Mouse (Mus musculus): ENCODE measurements around the gene Il4i1. TPM values are rescaled to one million over a fixed set of nuclear protein-coding genes. Genes with fewer than 3 reads are reported as not detected.

Gene Il4i1
- polyA plus RNA-seq, 1 experiment from 2014 or later = 2.0 TPM

DNA sequence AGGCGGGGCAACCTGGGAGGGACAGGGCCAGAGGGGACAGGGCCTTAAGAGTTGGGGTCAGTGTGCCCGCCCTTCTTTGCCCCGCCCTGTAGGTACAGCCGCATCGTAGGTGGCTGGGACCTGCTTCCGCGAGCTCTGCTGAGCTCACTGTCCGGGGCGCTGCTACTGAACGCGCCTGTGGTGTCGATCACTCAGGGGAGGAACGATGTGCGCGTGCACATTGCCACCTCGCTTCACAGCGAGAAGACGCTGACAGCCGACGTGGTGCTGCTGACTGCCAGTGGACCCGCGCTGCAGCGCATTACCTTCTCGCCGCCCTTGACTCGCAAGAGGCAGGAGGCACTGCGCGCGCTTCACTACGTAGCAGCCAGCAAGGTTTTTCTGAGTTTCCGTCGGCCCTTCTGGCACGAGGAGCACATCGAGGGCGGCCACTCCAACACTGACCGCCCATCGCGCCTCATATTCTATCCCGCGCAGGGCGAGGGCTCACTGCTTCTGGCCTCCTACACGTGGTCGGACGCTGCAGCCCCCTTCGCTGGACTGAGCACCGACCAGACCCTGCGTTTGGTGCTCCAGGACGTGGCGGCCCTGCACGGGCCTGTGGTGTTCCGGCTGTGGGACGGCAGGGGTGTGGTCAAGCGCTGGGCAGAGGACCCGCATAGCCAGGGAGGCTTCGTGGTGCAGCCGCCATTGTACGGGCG lies 23.5 kb downstream of the Il4i1 start:
- ATAC-seq (ENCODE audit: low read depth) = peak; percentile 45
- Histone ChIP-seq H3K4me2 (peak overlapping the region; percentile 49), H3K36me3 (peaks cover 44% of the 10 kb centered on the region), H3K27ac (replicated peaks) (no peak overlapping the region), H3K27me3 (peaks cover 40% of the 10 kb centered on the region), H3K9ac (peak overlapping the region; percentile 65), H3K4me3 (peak overlapping the region; percentile 23), H3K4me1 (replicated peaks) (peaks cover 24% of the 10 kb centered on the region), H3K9me3 (no peaks in the 10 kb centered on the region)
- 1% methylated on average over 58 of the region's 58 CpGs for WGBS

DNA sequence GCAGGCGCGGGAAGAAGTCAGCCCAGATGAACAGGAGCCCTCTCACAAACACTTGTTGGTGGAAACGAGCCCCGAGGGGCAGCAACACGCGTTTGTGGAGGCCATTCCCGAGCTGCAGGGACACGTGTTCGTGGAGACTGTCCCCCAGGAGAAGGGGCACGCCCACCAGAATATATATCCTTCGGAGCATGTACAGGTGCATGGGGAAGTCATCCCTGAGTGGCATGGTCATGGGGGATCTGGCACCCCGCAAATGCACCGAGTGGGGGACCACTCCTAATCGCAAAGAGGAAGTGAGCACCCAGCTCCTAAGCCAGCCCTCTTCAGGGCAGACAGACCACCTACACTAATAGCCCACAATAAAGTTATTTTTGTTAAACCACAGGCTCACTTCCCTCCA lies 24.2 kb downstream of the Il4i1 start:
- 41% methylated on average over 14 of the region's 14 CpGs for WGBS
- H3K4me2 ChIP-seq = peak overlapping the region; percentile 49
- peaks cover 40% of the 10 kb centered on the region for H3K27me3 ChIP-seq
- peak overlapping the region; percentile 23; the same call in 1 of the 2 replicates for H3K4me3 ChIP-seq
- no peak overlapping the region for H3K27ac ChIP-seq (replicated peaks)
- H3K36me3 ChIP-seq = peaks cover 52% of the 10 kb centered on the region
- no peak for ATAC-seq (ENCODE audit: low read depth)
- peak overlapping the region; percentile 65; the same call in 1 of the 2 replicates for H3K9ac ChIP-seq
- H3K9me3 ChIP-seq = no peaks in the 10 kb centered on the region
- H3K4me1 ChIP-seq (replicated peaks) = peaks cover 24% of the 10 kb centered on the region

DNA sequence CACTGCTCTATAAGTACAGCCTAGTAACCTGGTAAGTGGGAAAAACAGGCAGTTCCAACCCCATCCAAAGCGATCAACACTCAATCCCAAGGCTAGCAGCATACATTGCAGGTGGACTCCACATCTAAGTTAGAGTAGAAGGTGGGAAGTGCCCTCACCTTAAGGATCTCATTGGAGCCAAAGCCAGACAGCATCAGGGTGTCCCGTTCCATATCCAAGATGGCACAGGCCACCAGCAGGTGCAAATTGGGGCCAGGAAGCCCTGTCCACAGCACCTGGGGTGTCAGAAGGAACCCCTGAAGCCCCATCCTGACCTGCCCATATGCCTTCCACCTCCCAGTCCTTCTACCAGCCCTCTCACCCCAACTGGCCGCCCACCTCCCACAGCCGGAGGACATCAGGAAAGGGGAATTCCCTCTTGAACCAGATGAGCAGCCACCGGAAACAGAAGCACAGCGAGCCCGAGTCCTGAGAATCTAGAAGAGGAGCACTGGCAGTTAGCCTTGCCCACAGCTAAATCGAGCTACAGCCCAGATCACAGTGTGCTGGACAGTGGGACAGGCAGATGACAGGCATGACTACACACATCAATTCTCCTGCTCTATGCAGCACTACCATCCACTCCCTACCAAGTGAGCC lies 25.8 kb downstream of the Il4i1 start:
- WGBS = 93% methylated on average over 8 of the region's 8 CpGs
- no peaks in the 10 kb centered on the region for H3K9me3 ChIP-seq
- H3K36me3 ChIP-seq = peaks cover 67% of the 10 kb centered on the region
- H3K4me3 ChIP-seq = no peak overlapping the region
- peaks cover 40% of the 10 kb centered on the region for H3K27me3 ChIP-seq
- H3K4me2 ChIP-seq = no peak overlapping the region
- peaks cover 21% of the 10 kb centered on the region for H3K4me1 ChIP-seq (replicated peaks)
- no peak overlapping the region for H3K27ac ChIP-seq (replicated peaks)
- H3K9ac ChIP-seq = no peak overlapping the region; the same call in 1 of the 2 replicates
- ATAC-seq (ENCODE audit: low read depth) = no peak

DNA sequence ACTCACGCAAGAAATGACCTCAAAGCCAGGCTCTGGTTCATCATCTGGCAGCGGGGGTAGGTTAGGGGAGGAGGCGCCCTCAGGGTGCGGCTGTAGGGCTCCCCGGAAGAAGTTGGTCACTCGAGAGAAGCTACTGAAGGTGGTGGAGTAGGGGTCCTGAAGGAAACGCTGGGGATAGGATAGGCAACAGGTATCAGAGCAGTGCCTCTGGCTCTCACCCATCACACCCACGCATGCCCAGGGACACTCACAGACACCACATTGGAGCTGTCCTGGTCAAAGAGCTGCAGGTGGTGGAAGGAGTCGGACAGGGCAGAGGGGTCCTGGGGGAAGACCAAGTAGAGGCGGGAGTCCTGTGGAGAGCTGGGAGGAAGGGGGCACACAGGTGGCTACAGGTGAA lies 28.8 kb downstream of the Il4i1 start:
- Histone ChIP-seq H3K9me3 (no peaks in the 10 kb centered on the region), H3K4me1 (replicated peaks) (peaks cover 18% of the 10 kb centered on the region), H3K4me3 (no peak overlapping the region), H3K9ac (no peak overlapping the region), H3K4me2 (no peak overlapping the region), H3K27me3 (peaks cover 24% of the 10 kb centered on the region), H3K36me3 (peaks cover 67% of the 10 kb centered on the region), H3K27ac (replicated peaks) (no peak overlapping the region)
- ATAC-seq (ENCODE audit: low read depth) = no peak
- 95% methylated on average over 10 of the region's 10 CpGs for WGBS

DNA sequence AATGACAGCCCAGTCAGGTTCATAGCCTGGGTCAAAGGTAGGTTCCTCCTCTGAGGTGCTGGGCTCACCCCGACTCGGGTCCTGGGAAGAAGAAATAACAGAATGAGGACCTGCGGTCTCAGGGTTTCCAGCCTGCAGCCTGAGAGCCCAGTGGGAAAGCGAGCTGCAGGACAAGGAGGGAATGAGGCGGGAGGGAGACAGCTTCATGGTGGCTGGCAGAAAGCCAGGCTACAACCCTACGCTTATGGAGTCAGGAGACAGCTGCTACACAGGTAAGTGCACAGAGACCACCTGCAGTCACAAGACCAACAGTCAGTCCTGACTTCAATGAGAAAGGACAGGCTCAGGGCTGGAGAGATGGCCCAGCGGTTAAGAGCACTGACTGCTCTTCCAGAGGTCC lies 30.6 kb downstream of the Il4i1 start:
- no peak for ATAC-seq (ENCODE audit: low read depth)
- no peak overlapping the region for H3K27ac ChIP-seq (replicated peaks)
- no peak overlapping the region for H3K4me3 ChIP-seq
- H3K9ac ChIP-seq = no peak overlapping the region
- peaks cover 7% of the 10 kb centered on the region for H3K27me3 ChIP-seq
- no peak overlapping the region for H3K4me2 ChIP-seq
- WGBS = 92% methylated on average over 7 of the region's 7 CpGs
- no peaks in the 10 kb centered on the region for H3K9me3 ChIP-seq
- peaks cover 51% of the 10 kb centered on the region for H3K36me3 ChIP-seq
- H3K4me1 ChIP-seq (replicated peaks) = peaks cover 24% of the 10 kb centered on the region

DNA sequence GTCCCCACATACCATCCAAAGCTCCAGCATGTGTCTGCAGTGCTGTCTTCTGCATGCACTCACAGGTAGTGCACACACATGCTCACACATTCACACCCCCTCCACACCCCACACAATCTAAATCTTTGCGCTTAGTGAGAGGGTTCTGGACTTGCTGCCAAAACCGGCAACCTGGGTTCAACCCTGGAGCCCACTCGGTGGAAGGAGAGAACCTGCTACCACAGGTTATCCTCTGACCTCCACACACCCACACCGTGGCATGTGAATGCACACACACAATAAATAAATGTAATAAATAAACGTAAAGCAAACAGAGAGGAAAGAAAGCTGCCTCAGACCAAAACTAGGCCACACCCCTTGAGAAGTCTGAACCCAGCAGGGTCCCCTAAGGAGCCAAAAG lies 31.6 kb downstream of the Il4i1 start:
- Histone ChIP-seq H3K4me2 (peak overlapping the region; percentile 84), H3K27me3 (no peaks in the 10 kb centered on the region), H3K27ac (replicated peaks) (peak overlapping the region; percentile 98), H3K36me3 (peaks cover 46% of the 10 kb centered on the region), H3K4me1 (replicated peaks) (peaks cover 30% of the 10 kb centered on the region), H3K4me3 (peak overlapping the region; percentile 84), H3K9ac (peak overlapping the region; percentile 74), H3K9me3 (no peaks in the 10 kb centered on the region)
- no peak for ATAC-seq (ENCODE audit: low read depth)
- 86% methylated on average over 5 of the region's 5 CpGs for WGBS

DNA sequence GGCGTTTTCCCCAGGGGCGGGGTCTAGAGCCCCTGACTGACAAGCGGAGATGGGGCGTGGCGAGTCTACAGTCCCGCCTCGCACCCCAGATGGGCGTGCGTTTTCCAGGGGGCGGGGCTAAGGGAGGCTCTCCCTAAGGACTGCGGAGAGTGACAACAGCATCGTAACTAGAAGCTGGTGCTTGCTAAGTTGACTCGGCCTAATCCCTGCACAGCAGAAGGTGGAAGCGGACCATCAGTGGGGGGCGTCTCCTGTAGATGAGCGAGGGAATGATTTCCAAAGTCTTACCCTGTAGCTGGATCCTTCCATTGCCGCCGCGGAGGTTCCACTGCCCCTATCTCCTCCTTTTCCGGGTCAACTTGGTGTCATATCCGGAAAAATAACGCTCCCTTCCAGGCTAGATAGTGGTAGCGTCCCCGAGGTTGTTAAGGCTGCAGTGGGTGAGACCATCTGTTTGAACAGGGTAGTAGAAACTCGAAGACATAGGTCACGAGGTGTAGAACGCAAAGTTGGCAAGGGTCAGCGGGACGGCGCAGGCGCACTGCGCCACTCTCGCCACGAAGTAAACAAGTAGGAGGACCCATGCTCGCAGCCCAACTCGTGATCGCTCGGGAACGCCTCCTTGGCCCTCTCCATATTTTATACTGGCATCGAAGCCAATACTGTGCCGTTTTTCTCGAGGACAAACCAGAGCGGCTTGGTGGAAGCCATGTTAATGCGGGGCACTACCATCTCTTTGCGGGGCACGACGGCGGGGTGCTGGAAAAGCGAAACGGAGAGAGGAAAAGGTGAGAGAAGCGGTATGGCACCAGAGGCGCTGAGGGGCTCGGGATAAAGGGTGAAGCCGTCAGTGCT lies 32.6 kb downstream of the Il4i1 start, which contains the start of the genes Akt1s1 and Tbc1d17:
Gene Akt1s1 (plus strand): TSS at position 431 of the 855 bp plus-strand sequence.
Gene Tbc1d17 (minus strand): TSS at position 519 of the 855 bp plus-strand sequence.
- Histone ChIP-seq H3K4me1 (replicated peaks) (peaks cover 40% of the 10 kb centered on the region), H3K27ac (replicated peaks) (peak within 1 kb of the TSS; percentile 98), H3K4me3 (peak within 1 kb of the TSS; percentile 84), H3K36me3 (peaks cover 44% of the 10 kb centered on the region), H3K9me3 (no peaks in the 10 kb centered on the region), H3K27me3 (no peaks in the 10 kb centered on the region), H3K4me2 (peak within 1 kb of the TSS; percentile 84), H3K9ac (peak within 1 kb of the TSS; percentile 89)
- WGBS = under 1% methylated on average over 54 of the region's 54 CpGs
- peak; percentile 88 for ATAC-seq (ENCODE audit: low read depth)

DNA sequence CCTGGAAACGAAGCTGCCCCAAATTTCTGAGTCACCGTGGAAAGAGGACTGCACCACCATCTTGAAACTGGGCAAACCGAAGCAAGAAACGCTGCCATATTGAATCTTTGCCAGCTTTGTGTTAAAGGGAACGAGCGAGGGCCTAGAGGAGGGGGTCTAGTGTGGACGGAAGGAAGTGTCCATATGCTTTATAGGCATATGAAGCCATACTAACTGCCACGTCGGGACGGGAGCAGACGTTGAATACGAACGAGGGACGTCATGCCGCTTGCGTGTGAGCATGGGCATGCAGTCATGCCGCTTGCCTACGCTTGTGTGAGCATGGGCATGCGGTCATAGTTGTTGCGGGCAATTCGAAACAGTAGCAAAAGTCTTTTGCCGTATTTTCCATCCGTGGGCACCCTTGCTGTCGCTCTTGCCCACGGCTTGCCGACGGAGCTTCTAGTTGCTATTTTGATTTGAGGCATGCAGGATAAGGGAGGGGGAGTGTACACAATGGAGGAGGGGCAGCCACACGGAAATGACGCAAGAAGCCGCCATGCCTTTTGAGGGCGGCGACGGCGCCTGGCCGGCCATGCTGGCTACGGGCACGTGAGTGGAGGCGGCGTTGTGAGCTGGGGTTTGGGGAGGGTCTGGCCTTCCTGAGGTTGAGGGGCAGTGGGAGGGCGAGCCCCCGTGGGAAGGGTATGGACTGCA lies 33.4 kb downstream of the Il4i1 start:
- under 1% methylated on average over 41 of the region's 41 CpGs for WGBS
- Histone ChIP-seq H3K9me3 (no peaks in the 10 kb centered on the region), H3K36me3 (peaks cover 39% of the 10 kb centered on the region), H3K9ac (peak overlapping the region; percentile 89), H3K4me2 (peak overlapping the region; percentile 84), H3K4me3 (peak overlapping the region; percentile 84), H3K27me3 (no peaks in the 10 kb centered on the region), H3K4me1 (replicated peaks) (peaks cover 48% of the 10 kb centered on the region), H3K27ac (replicated peaks) (peak overlapping the region; percentile 98)
- peak; percentile 79 for ATAC-seq (ENCODE audit: low read depth)

DNA sequence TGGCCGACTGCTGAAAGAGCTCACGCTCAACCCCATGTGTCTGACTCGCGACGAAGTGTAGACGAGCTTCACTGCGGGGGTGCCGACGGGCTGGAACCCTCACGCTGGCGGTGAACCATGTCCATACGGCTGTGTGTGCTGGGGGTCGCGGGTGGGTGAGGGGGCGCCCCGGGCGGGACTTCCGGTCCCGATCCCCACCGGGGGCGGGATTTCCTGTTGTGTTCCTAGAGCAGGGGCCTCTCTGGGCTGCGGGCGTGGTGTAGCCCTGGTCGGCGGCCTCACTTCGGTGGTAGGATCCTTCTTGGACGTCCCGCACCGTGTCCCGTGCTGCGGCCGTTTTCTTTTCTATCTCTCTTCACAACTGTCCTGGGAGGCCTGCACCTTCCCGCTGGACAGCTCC lies 34.0 kb downstream of the Il4i1 start:
- Histone ChIP-seq H3K36me3 (peaks cover 33% of the 10 kb centered on the region), H3K27ac (replicated peaks) (peak overlapping the region; percentile 98), H3K4me1 (replicated peaks) (peaks cover 53% of the 10 kb centered on the region), H3K9ac (peak overlapping the region; percentile 89), H3K4me3 (peak overlapping the region; percentile 84), H3K4me2 (peak overlapping the region; percentile 84), H3K9me3 (no peaks in the 10 kb centered on the region), H3K27me3 (no peaks in the 10 kb centered on the region)
- WGBS = under 1% methylated on average over 33 of the region's 33 CpGs
- ATAC-seq (ENCODE audit: low read depth) = peak; percentile 38

DNA sequence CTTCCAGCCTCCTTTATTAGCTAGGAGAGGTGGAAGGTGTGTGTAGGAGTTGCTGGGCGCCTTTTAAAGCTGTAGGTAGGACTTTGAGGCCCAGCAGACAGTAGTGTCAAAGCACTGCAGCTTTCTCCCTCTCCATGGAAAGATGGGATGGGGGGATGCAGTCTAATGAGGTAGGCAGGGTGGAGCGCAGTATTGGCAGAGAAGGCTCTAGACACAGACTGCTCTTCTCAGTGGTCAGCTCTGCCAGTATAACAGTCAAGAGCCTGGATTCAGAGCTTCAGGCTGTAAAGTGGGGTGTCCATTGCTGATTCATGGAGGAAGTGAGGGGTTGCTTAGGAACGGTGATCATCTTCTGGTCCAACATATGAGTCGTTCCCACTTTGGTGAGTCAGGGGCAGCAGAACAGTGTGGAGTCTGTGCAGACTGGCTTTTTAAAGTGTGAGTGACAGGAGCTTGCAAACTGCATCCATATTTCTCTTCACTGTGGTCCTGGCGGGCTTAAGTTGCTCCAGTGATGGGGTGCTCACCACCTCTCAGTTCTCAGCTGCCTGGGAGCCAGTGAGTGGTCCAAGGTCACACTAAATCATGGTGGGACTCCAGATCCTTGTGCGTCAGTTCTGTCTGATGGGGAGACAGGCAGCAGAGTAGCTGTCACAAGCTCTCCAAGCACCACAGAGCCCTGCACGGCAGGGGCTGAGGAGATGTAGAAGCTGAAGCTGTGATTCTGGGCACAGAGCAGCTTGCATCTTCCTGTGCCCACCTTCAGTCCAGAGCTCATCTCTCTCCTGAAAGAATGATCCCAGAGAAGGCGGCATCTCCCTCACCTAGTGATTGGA lies 34.8 kb downstream of the Il4i1 start:
- H3K4me1 ChIP-seq (replicated peaks) = peaks cover 62% of the 10 kb centered on the region

More for the DNA sequence above, 34.8 kb downstream of the Il4i1 start:
- no peaks in the 10 kb centered on the region for H3K27me3 ChIP-seq
- peak overlapping the region; percentile 84 for H3K4me2 ChIP-seq
- H3K9me3 ChIP-seq = no peaks in the 10 kb centered on the region
- ATAC-seq (ENCODE audit: low read depth) = no peak
- peaks cover 25% of the 10 kb centered on the region for H3K36me3 ChIP-seq
- H3K27ac ChIP-seq (replicated peaks) = peak overlapping the region; percentile 98
- H3K9ac ChIP-seq = peak overlapping the region; percentile 89
- peak overlapping the region; percentile 84 for H3K4me3 ChIP-seq
- WGBS = 83% methylated on average over 8 of the region's 8 CpGs
